Mouse (Mus musculus): Measurements from ENCODE around the gene Abca1.

- TF ChIP-seq CTCF (IDR thresholded peaks at IDR 0.05; ENCODE audit: low read depth) (no peak), EP300 (optimal IDR thresholded peaks at IDR 0.05) (no peak)
These were observed 55.1 kb downstream of the Abca1 start for GRCm38 (mm10) chr4:53104634-53105033.
